Mouse (Mus musculus): ENCODE results near the gene Atf7. TPM values are rescaled to one million over a fixed set of nuclear protein-coding genes. Genes with fewer than 3 reads are reported as not detected.

The Atf7 gene
- total and polyA plus RNA-seq, 3 experiments = 6.7 to 31.9 (median 8.6) TPM

DNA sequence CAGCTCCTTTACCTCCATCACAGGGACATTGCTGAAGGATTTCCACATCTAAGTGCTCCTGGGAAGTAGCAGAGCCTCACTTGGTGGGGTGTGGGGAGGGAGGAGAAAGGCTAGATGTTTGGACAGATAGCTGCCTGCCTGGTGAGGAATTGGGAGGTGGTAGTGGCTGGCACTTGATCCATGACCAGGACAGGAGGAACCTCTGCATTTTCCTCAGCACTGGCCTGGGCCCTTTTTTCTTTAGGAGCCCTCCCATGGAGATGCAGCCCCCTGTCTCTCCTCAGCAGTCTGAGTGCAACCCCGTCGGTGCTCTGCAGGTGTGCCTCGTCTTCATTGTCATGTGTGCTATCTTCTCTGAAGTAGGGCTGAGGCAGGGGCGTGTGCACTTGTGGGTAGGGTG, 103.8 kb downstream of the Atf7 start:
- no peak for DNase-seq (ENCODE audit: extremely low read depth)
- in situ Hi-C loops (cut with MboI; ENCODE audit: low pct_ligation_motif_present, low pct_unique_long_range_greater_than_20kb, low sequenced_read_pairs) (no loop called here), dilution Hi-C loops (cut with MboI; ENCODE audit: extremely low pct_ligation_motif_present, extremely low pct_unique_long_range_greater_than_20kb, low sequenced_read_pairs) (no loop called here)
- Histone ChIP-seq H3K9ac (ENCODE audit: insufficient read depth, low read depth) (no peak overlapping the region), H3K4me3 (replicated peaks in 1 of 3; ENCODE audit: low read depth in 2 of 3, low read length in 2 of 3, poor library complexity in 1 of 3) (no peak overlapping the region), H3K27me3 (replicated peaks) (no peaks in the 10 kb centered on the region), H3K9me3 (replicated peaks; ENCODE audit: low read length) (no peaks in the 10 kb centered on the region), H3K36me3 (replicated peaks in 1 of 2; ENCODE audit: control insufficient read depth in 1 of 2, insufficient read depth in 1 of 2, low read length in 1 of 2) (peaks cover 34 to 59% of the 10 kb centered on the region in 2 experiments), H3K79me2 (replicated peaks; ENCODE audit: control insufficient read depth, extremely low read depth, insufficient read depth, poor library complexity, severe bottlenecking) (peaks cover 6% of the 10 kb centered on the region), H3K27ac (ENCODE audit: insufficient read depth, low read depth) (no peak overlapping the region), H3K4me1 (ENCODE audit: control insufficient read depth in 1 of 2, insufficient read depth in 2 of 2) (peaks cover 0 to 31% of the 10 kb centered on the region in 2 experiments; a peak in 2 of 4 replicates), H3K4me2 (ENCODE audit: insufficient read depth, low read depth, poor library complexity, severe bottlenecking) (no peak overlapping the region)
- TF ChIP-seq CHD2 (IDR thresholded peaks at IDR 0.05; ENCODE audit: low read length) (no peak), MYC (IDR thresholded peaks at IDR 0.05; ENCODE audit: low read depth, low read length) (no peak), ZMIZ1 (IDR thresholded peaks at IDR 0.05; ENCODE audit: low read depth, low read length) (no peak), RCOR1 (conservative IDR thresholded peaks at IDR 0.05; ENCODE audit: low read depth, low read length) (no peak), MAFK (IDR thresholded peaks at IDR 0.05; ENCODE audit: insufficient replicate concordance, low read length) (no peak), JUN (IDR thresholded peaks at IDR 0.05; ENCODE audit: insufficient read depth, low read depth, low read length) (no peak), KAT2A (IDR thresholded peaks at IDR 0.05; ENCODE audit: insufficient replicate concordance, low read length) (no peak), MAX (IDR thresholded peaks at IDR 0.05; ENCODE audit: low read length) (no peak), MEF2A (IDR thresholded peaks at IDR 0.05; ENCODE audit: borderline replicate concordance, low read depth, low read length) (no peak), TCF12 (IDR thresholded peaks at IDR 0.05; ENCODE audit: low read depth, low read length) (no peak), IRF4 (IDR thresholded peaks at IDR 0.05; ENCODE audit: low read depth, low read length) (no peak), SIN3A (IDR thresholded peaks at IDR 0.05; ENCODE audit: low read length) (no peak), MXI1 (IDR thresholded peaks at IDR 0.05; ENCODE audit: low read depth, low read length) (no peak), RAD21 (IDR thresholded peaks at IDR 0.05; ENCODE audit: low read depth, low read length) (no peak), ELF1 (IDR thresholded peaks at IDR 0.05; ENCODE audit: low read depth, low read length) (no peak), NELFE (IDR thresholded peaks at IDR 0.05; ENCODE audit: low read depth, low read length) (no peak), UBTF (IDR thresholded peaks at IDR 0.05; ENCODE audit: low read depth, low read length) (no peak), JUND (conservative IDR thresholded peaks at IDR 0.05; ENCODE audit: low read depth, low read length) (no peak), NRF1 (IDR thresholded peaks at IDR 0.05; ENCODE audit: low read depth, low read length) (no peak), EP300 (IDR thresholded peaks at IDR 0.05; ENCODE audit: low read length) (no peak)

DNA sequence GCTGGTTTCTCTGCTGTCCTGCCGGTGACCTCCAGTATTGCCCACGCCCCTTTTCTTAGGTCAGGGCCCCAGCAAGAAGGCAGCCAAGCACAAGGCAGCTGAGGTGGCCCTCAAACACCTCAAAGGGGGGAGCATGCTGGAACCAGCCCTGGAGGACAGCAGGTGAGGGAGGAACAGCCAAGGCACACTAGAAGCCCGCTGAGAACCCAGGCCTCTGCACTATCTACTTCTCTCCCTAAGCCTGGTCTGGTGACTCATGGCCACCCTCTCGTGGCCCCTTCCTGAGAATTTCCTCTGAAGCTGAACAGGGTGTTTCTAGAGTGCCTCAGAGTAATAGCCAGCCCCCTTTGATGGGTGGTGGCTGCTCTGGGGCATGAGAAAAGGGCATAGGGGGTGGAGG, 104.8 kb downstream of the Atf7 start:
- Histone ChIP-seq H3K4me2 (ENCODE audit: insufficient read depth, low read depth, poor library complexity, severe bottlenecking) (no peak overlapping the region), H3K27ac (ENCODE audit: insufficient read depth, low read depth) (no peak overlapping the region), H3K79me2 (replicated peaks; ENCODE audit: control insufficient read depth, extremely low read depth, insufficient read depth, poor library complexity, severe bottlenecking) (peaks cover 6% of the 10 kb centered on the region), H3K36me3 (replicated peaks in 1 of 2; ENCODE audit: control insufficient read depth in 1 of 2, insufficient read depth in 1 of 2, low read length in 1 of 2) (peaks cover 34 to 48% of the 10 kb centered on the region in 2 experiments), H3K4me3 (replicated peaks in 1 of 3; ENCODE audit: low read depth in 2 of 3, low read length in 2 of 3, poor library complexity in 1 of 3) (no peak overlapping the region), H3K9me3 (replicated peaks; ENCODE audit: low read length) (no peaks in the 10 kb centered on the region), H3K9ac (ENCODE audit: insufficient read depth, low read depth) (no peak overlapping the region), H3K4me1 (ENCODE audit: control insufficient read depth in 1 of 2, insufficient read depth in 2 of 2) (peaks cover 3 to 40% of the 10 kb centered on the region in 2 experiments; a peak in 3 of 4 replicates), H3K27me3 (replicated peaks) (peaks cover 3% of the 10 kb centered on the region)
- TF ChIP-seq IRF4 (IDR thresholded peaks at IDR 0.05; ENCODE audit: low read depth, low read length) = no peak
- 0 out of 4 replicates have a peak, but pooled peaks of 1 of the 2 experiments have one; percentile 3 for TF ChIP-seq CTCF (conservative IDR thresholded peaks at IDR 0.05 in 1 of 2, IDR thresholded peaks at IDR 0.05 in 1 of 2; ENCODE audit: low read depth in 2 of 2, low read length in 2 of 2)
- TF ChIP-seq PAX5 (IDR thresholded peaks at IDR 0.05; ENCODE audit: low read length) = no peak
- TF ChIP-seq UBTF (IDR thresholded peaks at IDR 0.05; ENCODE audit: low read depth, low read length) = no peak
- in situ Hi-C loops (cut with MboI; ENCODE audit: low pct_ligation_motif_present, low pct_unique_long_range_greater_than_20kb, low sequenced_read_pairs) (no loop called here), dilution Hi-C loops (cut with MboI; ENCODE audit: extremely low pct_ligation_motif_present, extremely low pct_unique_long_range_greater_than_20kb, low sequenced_read_pairs) (no loop called here)
- DNase-seq (ENCODE audit: extremely low read depth) = no peak

All from CH12.LX (cell line).